Mouse (Mus musculus) cerebellum, adult 2 months (tissue): ENCODE results near the gene Ugt1a8.
"Not testable (repeated sequence)": the region's sequence is repeated elsewhere in the genome, so short reads cannot be mapped to it uniquely, and the experiment has no call there.

Experiments
- CTCF ChIP-seq: fragments of 200-500 bp; IDR thresholded peaks from 2 replicates; pipeline ENCODE4 v1.5.1; 2011; ENCODE audit warnings: low read depth, mild to moderate bottlenecking, control low read depth, low read length, moderate library complexity, borderline replicate concordance; ENCODE audit not compliant: insufficient read depth
- POLR2A ChIP-seq: fragments of 200-500 bp; IDR thresholded peaks from 2 replicates; pipeline ENCODE4 v1.6.1; 2011; ENCODE audit warnings: low read length, control low read depth, borderline replicate concordance; ENCODE audit not compliant: insufficient read depth

DNA sequence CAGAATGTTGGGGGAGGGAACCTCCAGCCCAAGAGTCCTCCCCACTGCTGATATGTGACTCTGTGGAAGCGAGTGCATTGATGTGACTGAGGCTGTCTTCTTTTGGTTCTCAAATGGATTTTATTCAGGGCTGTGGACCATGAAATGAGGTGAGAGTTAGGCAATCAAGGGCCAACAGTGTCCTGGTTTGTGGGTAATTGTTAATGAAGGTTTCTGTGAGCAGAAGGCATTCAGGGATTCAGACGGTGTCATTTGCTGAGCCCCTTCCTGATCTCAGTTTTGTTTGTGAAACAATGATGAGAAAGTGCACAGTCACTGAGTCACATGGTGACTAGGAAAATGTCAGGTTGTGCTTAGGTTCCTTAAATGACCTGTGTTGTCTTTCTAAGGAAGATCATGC lies 44.6 kb upstream of the Ugt1a8 start:
- not testable (repeated sequence) for TF ChIP-seq CTCF, POLR2A
